Mouse (Mus musculus): Measurements from ENCODE around the gene Rnf17. TPM values are rescaled to one million over a fixed set of nuclear protein-coding genes. Genes with fewer than 3 reads are reported as not detected.

The Rnf17 gene
- total RNA-seq, 1 experiment = 34.0 TPM

DNA sequence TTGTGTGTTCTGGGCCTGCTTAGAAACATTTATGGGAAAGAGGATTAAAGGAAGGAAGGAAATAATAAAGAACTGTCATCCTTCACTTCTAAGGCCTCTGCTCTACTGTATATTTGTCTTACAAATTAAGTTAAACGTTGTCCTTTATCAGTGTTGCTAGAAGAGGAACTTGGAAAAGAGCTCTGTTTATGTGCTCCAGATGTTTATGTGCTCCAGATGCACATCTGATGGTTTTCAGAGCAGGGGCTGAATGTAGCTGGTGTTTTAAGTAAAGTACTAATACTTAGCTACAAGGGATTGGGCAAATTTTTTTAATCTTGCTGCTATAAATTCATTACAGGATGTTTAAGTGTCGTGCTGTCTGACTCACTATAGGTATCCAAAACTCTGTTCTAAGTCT is 59.7 kb downstream of the Rnf17 start:
- no peak for DNase-seq (ENCODE audit: low read depth, low spot score)
- H3K9ac ChIP-seq (ENCODE audit: insufficient read depth, low read depth, low read length, poor library complexity, severe bottlenecking) = no peak overlapping the region
- in situ Hi-C loops (cut with MboI; ENCODE audit: low sequenced_read_pairs in 2 of 2, unreplicated experiment in 2 of 2) = loop anchor here in 1 of 2 experiments (10.0 kb wide), 1 partner anchor 57 kb away; the partner anchor contains the start of gene Rnf17
- H3K4me3 ChIP-seq (ENCODE audit: insufficient read depth in 1 of 2, low read depth in 1 of 2, low read length in 2 of 2, poor library complexity in 1 of 2, severe bottlenecking in 1 of 2) = no peak overlapping the region
- no peak overlapping the region for H3K27ac ChIP-seq (ENCODE audit: insufficient read depth, low read depth, low read length, poor library complexity, severe bottlenecking)
- peaks cover 5% of the 10 kb centered on the region for H3K36me3 ChIP-seq (ENCODE audit: control insufficient read depth, insufficient read depth, low read length, poor library complexity, severe bottlenecking)
- no peaks in the 10 kb centered on the region for H3K9me3 ChIP-seq (ENCODE audit: control insufficient read depth, insufficient read depth, low read depth, low read length)
- no peaks in the 10 kb centered on the region for H3K4me1 ChIP-seq (ENCODE audit: control insufficient read depth in 2 of 2, insufficient read depth in 2 of 2, low read length in 2 of 2, poor library complexity in 1 of 2)
- TF ChIP-seq ZC3H11A (IDR thresholded peaks at IDR 0.05; ENCODE audit: borderline replicate concordance, low read depth, low read length) (no peak), CHD2 (IDR thresholded peaks at IDR 0.05; ENCODE audit: low read depth, low read length) (no peak), ZNF384 (IDR thresholded peaks at IDR 0.05; ENCODE audit: low read depth, low read length) (no peak), HCFC1 (IDR thresholded peaks at IDR 0.05; ENCODE audit: borderline replicate concordance, insufficient read depth, low read length) (no peak)

DNA sequence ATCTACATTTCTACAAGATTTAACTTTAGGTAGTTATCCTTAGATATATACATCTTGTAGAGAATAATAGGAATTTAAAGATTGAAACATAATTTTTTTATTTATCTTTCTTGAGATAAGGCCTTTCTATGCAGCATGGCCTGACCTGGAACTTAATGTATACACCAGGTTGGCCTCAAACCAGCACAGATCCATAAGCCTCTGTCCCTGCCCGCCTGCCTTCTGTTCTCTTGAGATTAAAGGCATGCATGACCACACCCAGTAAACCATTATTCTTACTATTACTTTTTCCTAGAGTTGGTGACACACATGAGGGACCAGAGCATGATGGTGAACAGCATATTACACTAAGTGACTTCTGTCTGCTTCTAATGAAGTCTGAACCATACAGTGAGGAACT is 60.3 kb downstream of the Rnf17 start:
- Histone ChIP-seq H3K36me3 (ENCODE audit: control insufficient read depth, insufficient read depth, low read length, poor library complexity, severe bottlenecking) (peaks cover 7% of the 10 kb centered on the region), H3K4me3 (ENCODE audit: insufficient read depth in 1 of 2, low read depth in 1 of 2, low read length in 2 of 2, poor library complexity in 1 of 2, severe bottlenecking in 1 of 2) (no peak overlapping the region), H3K9ac (ENCODE audit: insufficient read depth, low read depth, low read length, poor library complexity, severe bottlenecking) (no peak overlapping the region), H3K27ac (ENCODE audit: insufficient read depth, low read depth, low read length, poor library complexity, severe bottlenecking) (no peak overlapping the region), H3K9me3 (ENCODE audit: control insufficient read depth, insufficient read depth, low read depth, low read length) (no peaks in the 10 kb centered on the region), H3K4me1 (ENCODE audit: control insufficient read depth in 2 of 2, insufficient read depth in 2 of 2, low read length in 2 of 2, poor library complexity in 1 of 2) (no peaks in the 10 kb centered on the region)
- TF ChIP-seq HCFC1 (IDR thresholded peaks at IDR 0.05; ENCODE audit: borderline replicate concordance, insufficient read depth, low read length) = no peak
- no peak for TF ChIP-seq ZNF384 (IDR thresholded peaks at IDR 0.05; ENCODE audit: low read depth, low read length)
- DNase-seq (ENCODE audit: low read depth, low spot score) = no peak
- in situ Hi-C loops (cut with MboI; ENCODE audit: low sequenced_read_pairs in 2 of 2, unreplicated experiment in 2 of 2) = loop anchor here in 1 of 2 experiments (10.0 kb wide), 1 partner anchor 58 kb away; the partner anchor contains the start of gene Rnf17

DNA sequence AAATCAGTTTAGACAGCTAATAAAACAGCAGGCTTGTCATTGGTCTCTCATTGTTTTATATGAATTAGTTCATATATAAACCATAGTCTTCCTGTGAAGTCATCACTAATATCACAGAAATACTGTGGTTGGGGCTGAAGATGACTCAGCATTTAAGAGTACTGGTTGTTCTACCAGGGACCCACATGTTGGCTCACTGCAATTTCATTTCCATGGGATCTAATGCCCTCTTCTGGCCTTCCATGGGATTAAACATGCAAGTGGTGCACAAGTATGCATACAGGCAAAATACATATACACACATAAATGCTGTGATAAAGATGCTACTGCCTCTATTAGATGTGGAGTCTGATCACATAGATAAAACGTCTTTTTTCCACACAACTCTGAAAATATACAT is 65.8 kb downstream of the Rnf17 start:
- Histone ChIP-seq H3K4me3 (ENCODE audit: insufficient read depth in 1 of 2, low read depth in 1 of 2, low read length in 2 of 2, poor library complexity in 1 of 2, severe bottlenecking in 1 of 2) (no peak overlapping the region), H3K36me3 (ENCODE audit: control insufficient read depth, insufficient read depth, low read length, poor library complexity, severe bottlenecking) (peaks cover 6% of the 10 kb centered on the region), H3K9ac (ENCODE audit: insufficient read depth, low read depth, low read length, poor library complexity, severe bottlenecking) (no peak overlapping the region), H3K27ac (ENCODE audit: insufficient read depth, low read depth, low read length, poor library complexity, severe bottlenecking) (no peak overlapping the region), H3K4me1 (ENCODE audit: control insufficient read depth in 2 of 2, insufficient read depth in 2 of 2, low read length in 2 of 2, poor library complexity in 1 of 2) (0 out of 4 replicates have a peak, but pooled peaks cover 0 to 2% of the 10 kb centered on the region in 2 experiments), H3K9me3 (ENCODE audit: control insufficient read depth, insufficient read depth, low read depth, low read length) (no peaks in the 10 kb centered on the region)
- in situ Hi-C loops (cut with MboI; ENCODE audit: low sequenced_read_pairs in 2 of 2, unreplicated experiment in 2 of 2) = loop anchor here in 1 of 2 experiments (10.0 kb wide), 1 partner anchor 63 kb away; the partner anchor contains the start of gene Rnf17
- TF ChIP-seq ZC3H11A (IDR thresholded peaks at IDR 0.05; ENCODE audit: borderline replicate concordance, low read depth, low read length) = no peak
- no peak for TF ChIP-seq CHD2 (IDR thresholded peaks at IDR 0.05; ENCODE audit: low read depth, low read length)
- no peak for TF ChIP-seq ZNF384 (IDR thresholded peaks at IDR 0.05; ENCODE audit: low read depth, low read length)
- peak; percentile 94 for TF ChIP-seq MAFK (IDR thresholded peaks at IDR 0.05; ENCODE audit: insufficient read depth, low read depth, low read length)
- DNase-seq (ENCODE audit: low read depth, low spot score) = peak; percentile 33

DNA sequence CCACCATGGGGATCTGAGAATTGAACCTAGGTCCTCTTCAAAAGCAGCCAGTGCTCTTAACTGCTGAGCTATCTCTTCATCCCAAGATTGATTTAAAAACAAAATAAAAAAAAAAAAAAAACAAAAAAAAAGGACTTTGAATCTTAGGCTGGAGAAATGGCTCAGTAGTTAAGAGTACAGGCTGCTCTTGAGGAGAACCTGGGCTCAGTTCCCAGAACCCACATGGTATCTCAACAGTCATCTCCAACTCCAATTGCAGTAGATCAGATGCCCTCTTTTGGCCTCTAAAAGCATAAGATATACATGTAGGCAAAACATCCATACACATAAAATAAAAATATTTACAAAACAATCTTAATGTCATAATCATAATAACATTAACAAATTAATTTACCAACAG is 87.4 kb downstream of the Rnf17 start:
- Histone ChIP-seq H3K36me3 (ENCODE audit: control insufficient read depth, insufficient read depth, low read length, poor library complexity, severe bottlenecking) (no peaks in the 10 kb centered on the region), H3K4me1 (ENCODE audit: control insufficient read depth in 2 of 2, insufficient read depth in 2 of 2, low read length in 2 of 2, poor library complexity in 1 of 2) (no peaks in the 10 kb centered on the region), H3K4me3 (ENCODE audit: insufficient read depth in 1 of 2, low read depth in 1 of 2, low read length in 2 of 2, poor library complexity in 1 of 2, severe bottlenecking in 1 of 2) (no peak overlapping the region), H3K9me3 (ENCODE audit: control insufficient read depth, insufficient read depth, low read depth, low read length) (no peaks in the 10 kb centered on the region), H3K27ac (ENCODE audit: insufficient read depth, low read depth, low read length, poor library complexity, severe bottlenecking) (no peak overlapping the region), H3K9ac (ENCODE audit: insufficient read depth, low read depth, low read length, poor library complexity, severe bottlenecking) (no peak overlapping the region)
- no peak for TF ChIP-seq CHD2 (IDR thresholded peaks at IDR 0.05; ENCODE audit: low read depth, low read length)
- no peak for TF ChIP-seq ZNF384 (IDR thresholded peaks at IDR 0.05; ENCODE audit: low read depth, low read length)
- TF ChIP-seq HCFC1 (IDR thresholded peaks at IDR 0.05; ENCODE audit: borderline replicate concordance, insufficient read depth, low read length) = no peak
- TF ChIP-seq ZC3H11A (IDR thresholded peaks at IDR 0.05; ENCODE audit: borderline replicate concordance, low read depth, low read length) = no peak
- TF ChIP-seq MAFK (IDR thresholded peaks at IDR 0.05; ENCODE audit: insufficient read depth, low read depth, low read length) = no peak
- no peak for DNase-seq (ENCODE audit: low read depth, low spot score)
- in situ Hi-C loops (cut with MboI; ENCODE audit: low sequenced_read_pairs in 2 of 2, unreplicated experiment in 2 of 2) = no loop called here

DNA sequence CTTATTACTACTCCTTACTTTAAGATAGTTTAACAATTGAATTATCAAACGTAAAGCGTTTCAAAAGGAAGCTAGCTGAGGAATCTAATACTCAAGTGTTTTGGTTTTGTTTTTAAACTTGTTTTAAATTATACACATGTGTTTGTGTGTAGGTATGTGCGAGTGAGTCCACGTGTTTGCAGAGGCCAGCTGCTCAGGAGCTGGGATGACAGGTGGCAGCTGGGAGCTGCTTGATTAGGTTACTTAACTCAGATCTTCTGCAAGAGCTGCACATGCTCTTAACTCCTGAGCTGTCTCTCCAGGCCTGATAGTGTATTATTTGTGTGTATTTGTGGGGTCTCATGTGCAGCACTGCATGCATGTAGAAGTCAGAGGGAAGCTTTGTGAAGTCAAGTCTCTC is 100.0 kb downstream of the Rnf17 start:
- H3K4me3 ChIP-seq (ENCODE audit: insufficient read depth in 1 of 2, low read depth in 1 of 2, low read length in 2 of 2, poor library complexity in 1 of 2, severe bottlenecking in 1 of 2) = no peak overlapping the region
- no peaks in the 10 kb centered on the region for H3K36me3 ChIP-seq (ENCODE audit: control insufficient read depth, insufficient read depth, low read length, poor library complexity, severe bottlenecking)
- in situ Hi-C loops (cut with MboI; ENCODE audit: low sequenced_read_pairs in 2 of 2, unreplicated experiment in 2 of 2) = no loop called here
- H3K9me3 ChIP-seq (ENCODE audit: control insufficient read depth, insufficient read depth, low read depth, low read length) = no peaks in the 10 kb centered on the region
- no peaks in the 10 kb centered on the region for H3K4me1 ChIP-seq (ENCODE audit: control insufficient read depth in 2 of 2, insufficient read depth in 2 of 2, low read length in 2 of 2, poor library complexity in 1 of 2)
- no peak for DNase-seq (ENCODE audit: low read depth, low spot score)
- no peak overlapping the region for H3K27ac ChIP-seq (ENCODE audit: insufficient read depth, low read depth, low read length, poor library complexity, severe bottlenecking)
- H3K9ac ChIP-seq (ENCODE audit: insufficient read depth, low read depth, low read length, poor library complexity, severe bottlenecking) = no peak overlapping the region
- TF ChIP-seq HCFC1 (IDR thresholded peaks at IDR 0.05; ENCODE audit: borderline replicate concordance, insufficient read depth, low read length) (no peak), CHD2 (IDR thresholded peaks at IDR 0.05; ENCODE audit: low read depth, low read length) (no peak), ZC3H11A (IDR thresholded peaks at IDR 0.05; ENCODE audit: borderline replicate concordance, low read depth, low read length) (no peak), ZNF384 (IDR thresholded peaks at IDR 0.05; ENCODE audit: low read depth, low read length) (no peak), MAFK (IDR thresholded peaks at IDR 0.05; ENCODE audit: insufficient read depth, low read depth, low read length) (no peak)

Measured in ES-E14 (cell line).